Mouse (Mus musculus) embryonic facial prominence, embryonic 14.5 days (tissue): ENCODE measurements around the gene Pde10a. TPM values are rescaled to one million over a fixed set of nuclear protein-coding genes. Genes with fewer than 3 reads are reported as not detected.

Experiments
- ATAC-seq: fragments of 200-750 bp; cut with Nextera tagmentation; 2 replicates; pipeline ENCODE4 v1.8.0; 2017; ENCODE audit warnings: low read depth, moderate number of reproducible peaks, moderate TSS enrichment
- DNase-seq: peaks from one replicate; pipeline ENCODE4 v3.0.0-alpha.2; 2015; ENCODE audit warnings: low spot score
- H3K27ac ChIP-seq: fragments of 300-500 bp; sonication (generic); replicated peaks from 2 replicates; pipeline ENCODE4 v1.5.1; 2014; ENCODE audit warnings: low read depth, mild to moderate bottlenecking, low read length, moderate library complexity
- H3K27me3 ChIP-seq: fragments of 300-500 bp; sonication (generic); replicated peaks from 2 replicates; pipeline ENCODE4 v1.6.1; 2014; ENCODE audit warnings: low read length; ENCODE audit not compliant: control insufficient read depth, insufficient read depth
- H3K36me3 ChIP-seq: fragments of 300-500 bp; sonication (generic); 2 replicates; pipeline ENCODE4 v1.6.1; 2014; ENCODE audit warnings: low read length, mixed read lengths; ENCODE audit not compliant: control insufficient read depth, insufficient read depth
- H3K4me1 ChIP-seq: fragments of 300-500 bp; sonication (generic); 2 replicates; pipeline ENCODE4 v1.6.1; 2014; ENCODE audit warnings: antibody characterized with exemption, low read length; ENCODE audit not compliant: control insufficient read depth, insufficient read depth
- H3K4me2 ChIP-seq: fragments of 300-500 bp; sonication (generic); 2 replicates; pipeline ENCODE4 v1.6.1; 2014; ENCODE audit warnings: low read depth, mild to moderate bottlenecking, low read length, moderate library complexity, mixed read lengths
- H3K4me3 ChIP-seq: fragments of 300-500 bp; sonication (generic); 2 replicates; pipeline ENCODE4 v1.5.1; 2014; ENCODE audit warnings: low read depth, mild to moderate bottlenecking, low read length
- H3K9ac ChIP-seq: fragments of 300-500 bp; sonication (generic); 2 replicates; pipeline ENCODE4 v1.6.1; 2014; ENCODE audit warnings: low read depth, mild to moderate bottlenecking, low read length, moderate library complexity, mixed read lengths
- H3K9me3 ChIP-seq: fragments of 300-500 bp; sonication (generic); 2 replicates; pipeline ENCODE4 v1.6.1; 2016; ENCODE audit warnings: low read length; ENCODE audit not compliant: control insufficient read depth
- WGBS: fragments of 180-500 bp; shearing (Covaris S2); extraction: QIAGEN DNeasy Blood & Tissue Kit; methylation state at CpG from one replicate; pipeline ENCODE4 v1.1.7; 2014; 5-methylcytosine and 5-hydroxymethylcytosine counted together
- polyA plus RNA-seq: library from polyadenylated mRNA; unstranded; fragments of >200 nt; fragmentation: Nextera tagmentation; extraction: Ambion mirVana; gene quantifications from 2 replicates; pipeline ENCODE4 v1.2.1, GENCODE M21; 2014

Pde10a gene
- polyA plus RNA-seq, 1 experiment from 2014 or later, result 2.3 TPM

DNA sequence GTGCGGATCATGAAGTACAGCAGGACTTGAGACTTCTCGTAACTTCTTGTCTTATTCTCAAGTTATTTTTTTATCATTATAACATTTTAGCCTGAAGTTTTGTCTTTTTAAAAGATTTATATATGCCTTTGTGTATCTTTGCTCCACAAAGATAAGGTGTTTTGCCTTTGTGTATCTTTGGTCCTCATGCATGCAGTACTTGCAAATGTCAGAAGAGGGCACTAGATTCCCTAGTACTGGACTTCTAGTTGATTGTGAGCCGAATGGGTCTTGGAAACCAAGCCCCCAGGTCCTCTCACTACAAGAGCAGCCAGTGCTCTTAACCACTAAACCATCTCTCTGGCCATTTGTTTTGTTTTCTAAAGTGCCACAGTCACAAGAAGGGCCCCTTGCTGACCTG is 55.2 kb downstream of the Pde10a start:
- H3K9ac ChIP-seq, result no peak overlapping the region
- no peak for DNase-seq
- H3K27ac ChIP-seq, result no peak overlapping the region
- no peaks in the 10 kb centered on the region for H3K9me3 ChIP-seq
- H3K27me3 ChIP-seq, result no peaks in the 10 kb centered on the region
- H3K4me1 ChIP-seq, result no peaks in the 10 kb centered on the region
- no peaks in the 10 kb centered on the region for H3K36me3 ChIP-seq
- ATAC-seq, result no peak
- no peak overlapping the region for H3K4me2 ChIP-seq
- no peak overlapping the region for H3K4me3 ChIP-seq
- 63% methylated on average over 3 of the region's 3 CpGs for WGBS

DNA sequence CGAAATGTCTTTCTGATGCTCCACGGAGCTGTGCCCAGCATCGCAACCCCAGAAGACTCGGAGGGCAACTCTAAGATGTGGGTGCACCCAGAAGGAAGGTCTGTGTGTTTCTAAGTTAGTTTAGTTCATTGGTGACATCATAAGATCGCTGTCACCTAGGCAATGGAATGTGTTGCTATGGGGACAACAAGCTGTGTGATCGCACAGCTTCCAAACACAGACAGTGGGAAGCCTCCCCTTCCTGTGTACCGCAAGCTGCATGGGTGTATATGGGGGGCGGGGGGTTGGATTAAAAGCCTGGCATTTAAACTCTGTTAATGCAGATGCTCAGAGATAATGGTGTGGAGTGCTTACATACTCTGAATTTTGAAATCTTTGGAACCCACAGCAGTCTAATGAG is 56.4 kb downstream of the Pde10a start:
- Histone ChIP-seq H3K9me3 (no peaks in the 10 kb centered on the region), H3K9ac (no peak overlapping the region), H3K27ac (no peak overlapping the region), H3K4me1 (no peaks in the 10 kb centered on the region), H3K4me2 (no peak overlapping the region), H3K4me3 (no peak overlapping the region), H3K27me3 (no peaks in the 10 kb centered on the region), H3K36me3 (no peaks in the 10 kb centered on the region)
- DNase-seq, result no peak
- 79% methylated on average over 8 of the region's 8 CpGs for WGBS
- no peak for ATAC-seq

DNA sequence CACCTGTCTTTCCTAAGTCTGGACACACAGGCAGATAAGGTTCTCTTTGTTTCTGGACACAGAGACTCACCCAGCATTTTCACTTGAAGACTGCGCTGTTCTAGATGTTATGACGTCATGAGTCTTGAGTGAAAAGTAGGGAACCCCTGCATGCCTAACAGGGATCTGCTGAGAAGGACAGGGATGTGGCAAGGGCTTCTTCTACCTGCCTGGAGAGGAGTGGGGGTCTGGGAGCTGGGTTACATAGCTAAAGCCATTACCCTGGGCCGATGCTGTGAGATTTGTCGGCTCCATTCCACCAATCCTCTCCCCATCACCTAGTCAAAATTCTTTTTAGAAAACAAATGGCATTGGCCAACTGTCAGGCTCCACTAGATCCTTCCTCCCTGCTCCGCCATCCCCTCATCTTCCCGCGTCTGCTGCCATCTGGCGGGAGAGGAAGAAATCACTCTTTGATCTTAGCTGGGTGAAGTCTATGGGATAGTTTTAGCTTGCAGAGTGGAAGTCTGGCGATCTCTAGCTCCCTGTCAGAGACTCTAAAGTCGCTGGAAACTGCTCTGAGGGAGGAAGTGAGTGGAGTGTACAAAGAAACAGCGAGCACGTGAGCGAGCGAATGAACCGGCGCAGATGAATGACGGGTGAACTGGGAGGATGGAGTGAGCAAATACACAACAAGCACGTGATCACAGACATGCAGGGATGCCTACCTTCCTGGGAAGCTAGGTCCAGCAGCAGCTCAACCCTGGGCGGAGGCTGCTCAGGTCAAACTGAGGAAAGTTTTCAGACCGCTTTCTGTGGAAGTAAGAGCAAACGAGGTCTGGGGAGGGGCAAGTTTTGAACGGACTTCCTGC is 67.5 kb downstream of the Pde10a start:
- no peak overlapping the region for H3K27ac ChIP-seq
- 14% methylated on average over 22 of the region's 22 CpGs for WGBS
- H3K9ac ChIP-seq, result 0 out of 2 replicates have a peak overlapping the region, but pooled peaks have one; percentile 2
- H3K9me3 ChIP-seq, result 0 out of 2 replicates have a peak, but pooled peaks cover 3% of the 10 kb centered on the region
- H3K4me2 ChIP-seq, result peak overlapping the region; percentile 34
- peak; percentile 55; the same call in 1 of the 2 replicates for ATAC-seq
- H3K36me3 ChIP-seq, result no peaks in the 10 kb centered on the region
- peak; percentile 76 for DNase-seq
- 0 out of 2 replicates have a peak, but pooled peaks cover 8% of the 10 kb centered on the region for H3K27me3 ChIP-seq
- no peaks in the 10 kb centered on the region for H3K4me1 ChIP-seq
- no peak overlapping the region for H3K4me3 ChIP-seq

DNA sequence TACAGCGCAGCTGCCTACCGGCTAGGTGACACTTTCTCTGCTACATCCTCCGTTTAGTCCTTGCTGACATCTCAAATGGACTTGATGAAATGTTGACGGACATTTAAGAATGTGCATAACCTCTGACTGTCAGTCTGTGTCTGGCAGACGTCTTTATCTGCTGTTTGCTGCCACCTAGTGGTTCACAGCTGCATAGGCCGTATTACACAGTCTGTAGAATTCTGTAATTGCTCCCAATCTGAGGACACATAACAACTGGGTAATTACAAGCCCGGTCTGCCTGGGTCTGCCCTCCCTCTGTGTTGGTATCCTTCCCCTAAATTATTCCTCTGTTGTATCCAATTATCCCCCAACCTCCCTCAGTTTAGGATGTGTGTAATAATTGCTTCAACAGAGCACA is 72.6 kb downstream of the Pde10a start:
- peak; percentile 65 for ATAC-seq
- Histone ChIP-seq H3K4me2 (no peak overlapping the region), H3K27me3 (0 out of 2 replicates have a peak, but pooled peaks cover 8% of the 10 kb centered on the region), H3K27ac (no peak overlapping the region), H3K36me3 (no peaks in the 10 kb centered on the region), H3K4me1 (no peaks in the 10 kb centered on the region), H3K9ac (no peak overlapping the region), H3K4me3 (no peak overlapping the region), H3K9me3 (0 out of 2 replicates have a peak, but pooled peaks cover 3% of the 10 kb centered on the region)
- 6% methylated on average over 7 of the region's 7 CpGs for whole genome bisulfite sequencing
- DNase-seq, result peak; percentile 78

DNA sequence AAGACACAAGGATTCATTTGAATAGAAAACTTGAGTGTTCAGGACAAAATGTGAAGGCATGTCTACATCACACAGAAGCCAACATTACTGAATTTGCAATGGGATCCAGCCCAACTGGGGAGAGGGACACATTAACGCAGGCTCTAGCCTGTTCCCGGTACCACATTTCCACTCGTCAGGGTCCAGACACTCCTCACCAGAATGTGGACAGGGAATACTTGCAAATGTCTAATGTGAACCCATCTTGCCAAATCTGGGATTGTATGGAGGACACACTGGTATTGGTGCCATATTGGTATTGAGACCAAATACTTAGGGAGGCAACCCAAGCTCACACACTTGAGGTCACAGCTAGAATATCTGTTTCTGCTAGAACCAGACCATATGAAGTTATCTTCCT is 77.8 kb downstream of the Pde10a start:
- H3K4me1 ChIP-seq, result no peaks in the 10 kb centered on the region
- no peak overlapping the region for H3K4me2 ChIP-seq
- H3K9me3 ChIP-seq, result no peaks in the 10 kb centered on the region
- WGBS, result 89% methylated on average over 3 of the region's 3 CpGs
- no peak overlapping the region for H3K27ac ChIP-seq
- no peak for DNase-seq
- no peak overlapping the region for H3K4me3 ChIP-seq
- H3K27me3 ChIP-seq, result no peaks in the 10 kb centered on the region
- no peaks in the 10 kb centered on the region for H3K36me3 ChIP-seq
- ATAC-seq, result no peak
- H3K9ac ChIP-seq, result no peak overlapping the region

DNA sequence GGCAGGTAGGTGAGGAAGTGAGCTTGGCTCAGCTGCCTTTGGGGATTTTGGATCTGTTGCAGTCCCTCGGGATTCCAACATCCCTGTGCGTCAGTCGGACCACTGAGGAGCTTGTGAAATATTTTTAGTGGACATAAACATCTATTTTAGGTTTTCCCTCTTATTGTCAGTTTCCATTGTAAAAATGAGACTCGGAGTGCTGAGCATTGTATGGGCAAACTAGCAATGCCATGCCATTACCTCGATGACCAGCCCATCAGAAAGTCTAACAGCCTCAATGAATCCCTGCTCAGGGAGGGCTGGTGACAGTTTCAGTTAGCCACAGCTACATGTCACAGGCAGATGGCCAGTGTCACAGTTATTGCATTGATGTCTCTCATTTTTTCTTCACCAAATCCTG is 80.7 kb downstream of the Pde10a start:
- Histone ChIP-seq H3K36me3 (no peaks in the 10 kb centered on the region), H3K9me3 (no peaks in the 10 kb centered on the region), H3K27ac (no peak overlapping the region), H3K27me3 (no peaks in the 10 kb centered on the region), H3K4me2 (no peak overlapping the region), H3K4me3 (no peak overlapping the region), H3K4me1 (no peaks in the 10 kb centered on the region), H3K9ac (no peak overlapping the region)
- DNase-seq, result no peak
- ATAC-seq, result no peak
- 80% methylated on average over 5 of the region's 5 CpGs for WGBS

DNA sequence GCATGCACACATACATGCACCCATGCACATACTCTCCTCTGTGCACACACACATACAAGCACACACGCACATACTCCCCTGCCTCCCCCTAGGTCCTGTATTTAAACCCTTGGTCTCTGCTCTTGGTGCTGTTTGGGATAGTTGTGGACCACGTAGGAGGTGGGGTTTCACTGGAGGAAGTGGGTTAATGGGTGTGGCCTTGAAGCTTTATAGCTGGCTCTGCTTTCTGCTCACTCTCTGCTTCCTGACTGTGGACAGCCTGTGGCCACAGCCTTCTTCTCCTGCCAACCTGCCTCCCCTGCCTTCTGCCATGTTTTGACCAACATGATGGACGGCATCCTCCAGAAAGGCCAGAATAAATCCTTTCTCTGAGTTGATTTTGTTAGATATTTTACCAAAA is 81.5 kb downstream of the Pde10a start:
- Histone ChIP-seq H3K27me3 (no peaks in the 10 kb centered on the region), H3K9ac (no peak overlapping the region), H3K4me2 (no peak overlapping the region), H3K9me3 (no peaks in the 10 kb centered on the region), H3K4me3 (no peak overlapping the region), H3K4me1 (no peaks in the 10 kb centered on the region), H3K27ac (no peak overlapping the region), H3K36me3 (no peaks in the 10 kb centered on the region)
- ATAC-seq, result no peak
- 64% methylated on average over 3 of the region's 3 CpGs for WGBS
- DNase-seq, result no peak

DNA sequence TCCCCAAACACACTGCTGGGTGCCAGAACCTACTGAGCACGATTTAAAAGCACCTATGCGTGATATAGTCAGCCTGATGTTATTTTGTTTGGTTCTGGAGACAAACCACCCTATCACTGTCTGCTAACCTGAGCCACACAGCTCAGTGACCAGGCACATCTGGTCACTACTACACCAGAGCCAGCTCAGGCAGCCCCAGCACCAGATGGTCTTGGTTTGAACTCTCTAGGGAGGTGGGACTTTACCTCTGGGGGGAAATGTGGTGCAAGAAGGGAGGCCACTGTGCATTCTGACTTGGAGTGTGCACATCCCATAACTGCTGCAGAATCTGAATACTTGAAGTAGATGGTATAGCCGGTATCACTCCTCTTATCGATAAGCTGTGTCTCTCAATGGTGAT is 86.7 kb downstream of the Pde10a start:
- 71% methylated on average over 4 of the region's 4 CpGs for WGBS
- Histone ChIP-seq H3K4me3 (no peak overlapping the region), H3K9me3 (no peaks in the 10 kb centered on the region), H3K4me1 (no peaks in the 10 kb centered on the region), H3K9ac (no peak overlapping the region), H3K27ac (no peak overlapping the region), H3K27me3 (no peaks in the 10 kb centered on the region; the same call in 1 of the 2 replicates), H3K4me2 (no peak overlapping the region), H3K36me3 (no peaks in the 10 kb centered on the region)
- ATAC-seq, result no peak
- no peak for DNase-seq
